Mouse (Mus musculus): Measurements from ENCODE around the gene Olfr988. TPM values are rescaled to one million over a fixed set of nuclear protein-coding genes. Genes with fewer than 3 reads are reported as not detected.

The Olfr988 gene
- not detected for total RNA-seq (2023)

GRCm38 (mm10) chr2:85363127-85363526 is at the start of gene Olfr988:
Gene Olfr988, minus strand, starts transcription at chr2:85363227.

GRCm38 (mm10) chr2:85409369-85409768 is 46.3 kb upstream of the Olfr988 start, which contains the start of gene Olfr992:
Gene Olfr992, minus strand, starts transcription at chr2:85409469.

GRCm38 (mm10) chr2:85339215-85339614 is 23.8 kb downstream of the Olfr988 start, which contains the start of gene Olfr987:
Gene Olfr987, minus strand, starts transcription at chr2:85339315.

Other genes with a start within 250 kb of the Olfr988 start
- not detected for gene Aplnr, start 227.0 kb downstream of the Olfr988 start, total RNA-seq (2023)
- gene Lrrc55, start 166.0 kb downstream of the Olfr988 start, total RNA-seq (2023): not detected
- not detected for gene Olfr987, start 23.9 kb downstream of the Olfr988 start, total RNA-seq (2023)
- gene Olfr992, start 46.2 kb upstream of the Olfr988 start, total RNA-seq (2023): not detected
- not detected for gene Olfr993, start 51.6 kb upstream of the Olfr988 start, total RNA-seq (2023)
- not detected for gene Olfr994, start 73.2 kb upstream of the Olfr988 start, total RNA-seq (2023)
- not detected for gene Olfr995, start 80.4 kb upstream of the Olfr988 start, total RNA-seq (2023)
- gene 4833423E24Rik, start 155.8 kb upstream of the Olfr988 start, total RNA-seq (2023): not detected
- not detected for gene Olfr996, start 216.0 kb upstream of the Olfr988 start, total RNA-seq (2023)
- not detected for gene Olfr998, start 225.7 kb upstream of the Olfr988 start, total RNA-seq (2023)
- gene Olfr1000, start 248.7 kb upstream of the Olfr988 start, total RNA-seq (2023): not detected